Comparison of ENCODE assay signal across 22 mouse cellular contexts in genomic region chr16:19886596-19886995, GRCm38 (mm10).
DNase-seq lines count a peak whose midpoint lies in the region; TF ChIP-seq lines count a peak whose summit lies in the region.
"Had no signal": no experiment of that assay in that cellular context is flagged by ENCODE, and none has a peak within 500 bp of the region (broad histone marks: within the 10 kb centered on the region; RNA-seq: fewer than 3 reads in every experiment).

No protein-coding gene starts in this region.

- H3K36me3 ChIP-seq in CH12.LX (replicated peaks in 1 of 2; ENCODE audit: control insufficient read depth in 1 of 2, insufficient read depth in 1 of 2, low read length in 1 of 2) = no peaks in the 10 kb centered on the region
- H3K36me3 ChIP-seq: embryonic facial prominence, embryonic 13.5 days; embryonic facial prominence, embryonic 15.5 days; forebrain, embryonic 10.5 days; forebrain, embryonic 12.5 days had no signal

- no peak overlapping the region for H3K9ac ChIP-seq in CH12.LX (ENCODE audit: insufficient read depth, low read depth)
- H3K9ac ChIP-seq: embryonic facial prominence, embryonic 13.5 days; embryonic facial prominence, embryonic 15.5 days; forebrain, embryonic 12.5 days had no signal

- TF ChIP-seq RAD21 in CH12.LX (IDR thresholded peaks at IDR 0.05; ENCODE audit: low read depth, low read length) = no peak

- peaks cover 12% of the 10 kb centered on the region for H3K79me2 ChIP-seq in CH12.LX (replicated peaks; ENCODE audit: control insufficient read depth, extremely low read depth, insufficient read depth, poor library complexity, severe bottlenecking)

- in situ Hi-C loops in CH12.LX (cut with MboI; ENCODE audit: low pct_ligation_motif_present, low pct_unique_long_range_greater_than_20kb, low sequenced_read_pairs) = no loop called here

- peak; percentile 23 for DNase-seq in right cerebral cortex, adult 18-20 months
- DNase-seq in right cerebral cortex, postnatal 25 days = no peak
- DNase-seq in CH12.LX (ENCODE audit: extremely low read depth) (peak; percentile 49), ES-CJ7 (ENCODE audit: low read depth, low spot score) (peak; percentile 35), ZHBTc4 (ENCODE audit: low read depth, low spot score) (peak; percentile 29), MN1 (ENCODE audit: low spot score) (no peak)
- no peak for DNase-seq in cerebellum, adult 2 months
- no peak for DNase-seq in gastrocnemius, adult 8-10 months (ENCODE audit: low spot score in 2 of 2)
- DNase-seq: adrenal gland, adult 8-10 months; adrenal gland, postnatal 14 days; adrenal gland, postnatal 36 days; cerebellum, adult 11 months; cerebellum, adult 8-10 months; cerebellum, adult 9-11 months; cerebellum, postnatal 14 days; cerebellum, postnatal 36 days; embryo, embryonic 11 days had no signal

- H3K4me1 ChIP-seq in CH12.LX (ENCODE audit: control insufficient read depth in 1 of 2, insufficient read depth in 2 of 2) = peaks cover 6 to 37% of the 10 kb centered on the region in 2 experiments
- H3K4me1 ChIP-seq in cerebellum, adult 2 months (ENCODE audit: control insufficient read depth, insufficient read depth, low read length) = no peaks in the 10 kb centered on the region
- H3K4me1 ChIP-seq: embryonic facial prominence, embryonic 13.5 days; embryonic facial prominence, embryonic 15.5 days; forebrain, embryonic 10.5 days; forebrain, embryonic 12.5 days had no signal

- no peak for TF ChIP-seq CTCF in CH12.LX (conservative IDR thresholded peaks at IDR 0.05 in 1 of 2, IDR thresholded peaks at IDR 0.05 in 1 of 2; ENCODE audit: low read depth in 2 of 2, low read length in 2 of 2)
- TF ChIP-seq CTCF in cerebellum, adult 2 months (IDR thresholded peaks at IDR 0.05; ENCODE audit: borderline replicate concordance, insufficient read depth, low read depth, low read length) = no peak

- dilution Hi-C loops in CH12.LX (cut with MboI; ENCODE audit: extremely low pct_ligation_motif_present, extremely low pct_unique_long_range_greater_than_20kb, low sequenced_read_pairs) = no loop called here

- H3K27me3 ChIP-seq in CH12.LX (replicated peaks) = no peaks in the 10 kb centered on the region
- H3K27me3 ChIP-seq in cerebellum, adult 2 months (ENCODE audit: control insufficient read depth, insufficient read depth, low read length) = no peaks in the 10 kb centered on the region
- H3K27me3 ChIP-seq: embryonic facial prominence, embryonic 13.5 days; embryonic facial prominence, embryonic 15.5 days; forebrain, embryonic 12.5 days had no signal

- peaks cover 5% of the 10 kb centered on the region for H3K9me3 ChIP-seq in CH12.LX (replicated peaks; ENCODE audit: low read length)
- H3K9me3 ChIP-seq: embryonic facial prominence, embryonic 13.5 days; embryonic facial prominence, embryonic 15.5 days; forebrain, embryonic 10.5 days; forebrain, embryonic 12.5 days had no signal

- H3K4me2 ChIP-seq in CH12.LX (ENCODE audit: insufficient read depth, low read depth, poor library complexity, severe bottlenecking) = peak overlapping the region; percentile 27; the same call in 1 of the 2 replicates
- H3K4me2 ChIP-seq: embryonic facial prominence, embryonic 13.5 days; embryonic facial prominence, embryonic 15.5 days; forebrain, embryonic 12.5 days had no signal

- H3K27ac ChIP-seq in CH12.LX (ENCODE audit: insufficient read depth, low read depth) = no peak overlapping the region
- H3K27ac ChIP-seq in cerebellum, adult 2 months (ENCODE audit: insufficient read depth, low read length) = no peak overlapping the region
- H3K27ac ChIP-seq: embryonic facial prominence, embryonic 13.5 days; embryonic facial prominence, embryonic 15.5 days; forebrain, embryonic 10.5 days; forebrain, embryonic 12.5 days had no signal

- peak; percentile 30; the same call in 1 of the 2 replicates for TF ChIP-seq EP300 in CH12.LX (IDR thresholded peaks at IDR 0.05; ENCODE audit: low read length)

- no peak overlapping the region for H3K4me3 ChIP-seq in CH12.LX (replicated peaks in 1 of 3; ENCODE audit: low read depth in 2 of 3, low read length in 2 of 3, poor library complexity in 1 of 3)
- H3K4me3 ChIP-seq in cerebellum, adult 2 months (replicated peaks; ENCODE audit: insufficient read depth, low read depth, low read length) = no peak overlapping the region
- H3K4me3 ChIP-seq: embryonic facial prominence, embryonic 13.5 days; embryonic facial prominence, embryonic 15.5 days; erythroblast, embryonic 14.5 days; forebrain, embryonic 10.5 days; forebrain, embryonic 12.5 days had no signal

- TF ChIP-seq POLR2A in CH12.LX (IDR thresholded peaks at IDR 0.05; ENCODE audit: low read depth, low read length) = no peak
- no peak for TF ChIP-seq POLR2A in cerebellum, adult 2 months (IDR thresholded peaks at IDR 0.05; ENCODE audit: borderline replicate concordance, insufficient read depth, low read length)

TF ChIP-seq in CH12.LX, 34 proteins besides CTCF, POLR2A, EP300 and RAD21:
- no peak for TF ChIP-seq SIN3A (IDR thresholded peaks at IDR 0.05; ENCODE audit: low read length)
- peak; percentile 18; the same call in 1 of the 2 replicates for TF ChIP-seq IRF4 (IDR thresholded peaks at IDR 0.05; ENCODE audit: low read depth, low read length)
- TF ChIP-seq SMC3 (IDR thresholded peaks at IDR 0.05; ENCODE audit: low read depth, low read length) = no peak

Comparison
In these comparisons a context has a peak if more than half of its experiments do, and no peak if none do; other contexts are left out.
1. DNase-seq: peak in right cerebral cortex, adult 18-20 months (single experiment), CH12.LX (single experiment), ES-CJ7 (single experiment) and ZHBTc4 (single experiment); none in right cerebral cortex, postnatal 25 days (single experiment), MN1 (single experiment), cerebellum, adult 2 months (0 of 2) and gastrocnemius, adult 8-10 months (0 of 2).